Mouse (Mus musculus) gastrocnemius, postnatal 36 days (tissue): ENCODE measurements around the gene Grm3. TPM values are rescaled to one million over a fixed set of nuclear protein-coding genes. Genes with fewer than 3 reads are reported as not detected.

Experiments
- DNase-seq, 2 experiments: peaks; one replicate each; pipeline ENCODE4 v3.0.0; 2022
- intact Hi-C: fragments of 180-260 bp; cut with DNase I; formaldehyde crosslinking; loops from one replicate; pipeline ENCODE4 v1.15.1; 2025
- total RNA-seq, 2 experiments: library from RNA; stranded (reverse); gene quantifications; 2 replicates each; pipeline ENCODE4 v1.2.3; 2021

Gene Grm3
- total RNA-seq, 2 experiments from 2014 or later: not detected

DNA sequence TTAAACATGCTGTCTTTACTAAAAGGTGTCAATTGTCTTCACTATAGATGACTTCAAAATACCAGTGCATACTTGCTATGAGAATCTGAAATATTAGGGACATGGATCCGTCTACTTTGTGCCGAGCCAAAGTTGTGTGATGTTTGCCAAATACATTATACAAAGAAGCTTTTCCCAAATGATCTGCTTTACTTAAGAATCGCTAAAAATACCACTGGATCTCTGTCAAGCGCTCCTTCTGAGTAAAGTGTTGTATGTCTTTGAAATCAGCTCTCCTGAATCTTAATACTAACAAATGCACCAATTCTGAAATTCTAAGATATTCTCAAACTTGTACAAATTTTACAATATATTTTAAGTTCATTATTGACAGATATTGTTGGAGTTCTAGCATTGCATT is 100.6 kb downstream of the Grm3 start:
- no peak for DNase-seq
- intact Hi-C loops: no loop called here

DNA sequence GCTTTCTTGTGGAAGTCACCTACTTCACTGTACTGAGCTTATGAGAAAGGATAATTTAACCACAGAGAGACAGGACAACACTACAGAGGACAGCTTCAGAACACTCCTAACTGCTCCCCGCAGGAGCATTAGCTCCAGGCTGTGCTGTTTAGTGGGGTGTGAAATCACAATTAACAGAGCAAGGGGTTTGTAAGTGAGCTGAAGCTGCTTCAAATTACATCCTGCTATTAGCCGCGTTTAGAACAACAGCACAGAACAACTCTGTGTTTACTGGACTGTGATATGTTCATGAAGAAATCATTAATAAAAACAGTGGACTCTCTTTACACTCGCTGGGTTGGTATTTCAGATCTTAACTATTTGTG is 101.9 kb downstream of the Grm3 start:
- DNase-seq: no peak
- intact Hi-C loops: no loop called here

DNA sequence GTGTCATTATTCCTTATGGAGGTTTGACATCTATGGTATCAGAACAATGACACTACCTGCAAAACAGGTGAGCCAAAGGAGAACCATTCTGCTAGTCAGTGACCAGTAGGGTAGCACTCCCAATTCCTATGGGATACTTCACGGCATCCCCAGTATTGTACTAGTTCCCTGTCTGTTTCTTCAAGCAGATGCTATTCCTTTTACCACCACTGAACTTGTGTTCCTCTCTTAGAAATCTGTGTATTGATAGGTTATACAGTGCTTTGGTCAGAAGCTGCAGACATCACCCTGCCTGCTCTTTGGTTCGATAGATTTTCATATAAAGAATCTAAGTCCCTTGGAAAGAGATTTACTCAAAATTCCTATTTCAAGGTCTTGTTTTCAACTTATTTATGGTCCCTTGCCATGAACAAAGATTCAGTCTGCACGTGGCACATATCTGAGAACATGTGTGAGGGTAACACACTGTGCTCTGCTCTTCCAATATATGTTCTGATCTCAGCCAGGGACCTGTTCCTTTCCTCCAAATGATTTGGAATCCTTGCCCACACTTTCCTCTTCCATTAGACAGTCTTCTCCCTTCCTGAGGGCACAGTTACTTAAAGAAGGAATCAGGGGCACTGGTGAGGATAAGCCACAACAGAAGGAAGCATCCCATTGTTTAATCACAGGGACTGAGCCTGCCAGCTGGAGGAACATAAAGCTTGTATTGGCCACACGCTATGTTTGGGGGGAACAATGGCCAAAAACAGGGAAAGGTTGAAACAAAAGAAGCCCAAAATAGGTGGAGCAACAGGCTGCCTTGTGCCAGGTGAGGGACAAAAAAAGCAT is 102.5 kb downstream of the Grm3 start:
- intact Hi-C loops: no loop called here
- DNase-seq: no peak

DNA sequence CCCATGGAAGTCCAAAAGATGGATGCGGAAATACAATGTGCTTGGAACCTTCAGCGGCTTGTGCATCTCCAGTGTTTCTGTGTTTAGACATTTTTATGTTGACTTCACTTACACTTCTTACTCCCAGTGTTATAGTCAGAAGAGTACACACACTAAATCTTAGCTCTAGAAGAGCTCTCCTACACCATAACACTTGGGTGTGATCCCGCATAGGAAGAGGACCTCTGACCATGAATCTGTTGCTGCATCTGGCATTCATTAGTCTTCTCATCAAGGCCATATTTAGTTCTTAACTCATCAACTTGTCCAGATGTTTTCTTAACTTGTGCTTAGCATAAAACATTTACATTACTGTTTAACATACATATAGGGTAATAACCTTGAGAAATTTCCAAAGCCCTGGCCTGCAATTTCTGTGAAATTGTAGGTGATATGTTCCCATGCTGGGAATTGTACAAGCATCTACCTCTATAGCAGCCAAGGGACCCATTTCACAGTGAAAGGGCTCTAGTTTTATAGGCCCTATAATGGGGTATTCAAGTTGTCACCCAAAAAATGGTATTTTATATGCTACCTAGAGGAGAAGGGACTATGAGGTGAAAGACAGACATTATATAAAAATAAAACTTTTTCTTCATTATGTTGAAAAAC is 103.4 kb downstream of the Grm3 start:
- intact Hi-C loops: no loop called here
- DNase-seq: no peak

DNA sequence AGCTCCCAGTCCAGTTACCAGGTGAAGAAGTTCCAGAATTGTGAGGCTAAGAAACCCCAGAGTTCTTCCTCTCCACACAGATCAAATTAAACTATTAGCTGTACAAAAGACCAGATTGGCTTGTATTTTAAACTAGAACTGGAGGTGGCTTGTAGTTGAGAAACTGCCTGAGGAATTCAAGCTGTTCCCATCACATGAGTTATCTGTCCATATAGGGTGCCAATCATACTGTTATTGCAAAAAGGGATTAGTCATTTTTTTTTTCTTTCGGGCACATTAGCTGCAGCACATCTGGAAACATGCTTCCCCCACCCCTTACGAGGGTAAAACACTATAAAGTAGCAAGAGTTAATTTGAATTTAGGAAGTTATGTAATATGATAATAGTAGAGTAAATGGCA is 145.9 kb downstream of the Grm3 start:
- no peak for DNase-seq
- intact Hi-C loops: no loop called here

DNA sequence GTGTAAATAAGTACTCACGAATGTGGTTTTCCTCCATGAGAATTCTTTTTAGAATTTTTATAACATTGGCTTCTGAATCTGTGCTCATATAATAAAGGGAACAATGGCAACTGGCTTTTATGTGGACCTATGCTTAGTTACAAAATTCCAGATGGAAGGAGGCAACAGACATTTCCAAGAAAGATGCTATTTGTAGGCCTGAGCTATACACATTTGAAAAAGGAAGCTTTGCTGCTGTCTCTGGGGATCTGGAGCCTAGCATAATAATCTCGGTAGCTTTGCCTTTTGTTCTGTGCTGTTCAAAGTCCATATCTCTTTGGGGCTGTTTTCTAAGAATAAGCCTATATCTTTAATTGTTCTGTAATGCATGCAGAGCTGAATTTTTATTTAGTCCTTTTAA is 146.4 kb downstream of the Grm3 start:
- no peak for DNase-seq
- intact Hi-C loops: no loop called here

DNA sequence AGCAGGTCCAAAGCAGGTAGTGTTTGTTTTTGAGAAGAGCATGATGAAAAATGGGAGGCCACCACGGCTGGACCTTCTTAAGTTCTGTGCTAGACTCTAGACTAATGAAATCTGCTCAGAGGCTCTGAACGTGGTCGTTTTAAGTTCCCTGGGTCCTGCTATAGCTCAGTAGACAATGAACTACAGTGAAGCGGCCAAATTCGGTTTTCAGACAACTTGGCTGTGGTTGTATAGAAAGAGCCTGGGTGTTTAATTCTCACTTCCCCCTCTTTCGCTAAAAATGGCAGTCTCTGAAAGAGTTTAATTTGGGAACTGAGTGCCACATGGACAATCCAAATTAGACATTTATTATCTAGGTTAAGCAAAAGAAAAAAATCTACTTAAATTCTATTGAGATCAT is 154.0 kb downstream of the Grm3 start:
- intact Hi-C loops: no loop called here

DNA sequence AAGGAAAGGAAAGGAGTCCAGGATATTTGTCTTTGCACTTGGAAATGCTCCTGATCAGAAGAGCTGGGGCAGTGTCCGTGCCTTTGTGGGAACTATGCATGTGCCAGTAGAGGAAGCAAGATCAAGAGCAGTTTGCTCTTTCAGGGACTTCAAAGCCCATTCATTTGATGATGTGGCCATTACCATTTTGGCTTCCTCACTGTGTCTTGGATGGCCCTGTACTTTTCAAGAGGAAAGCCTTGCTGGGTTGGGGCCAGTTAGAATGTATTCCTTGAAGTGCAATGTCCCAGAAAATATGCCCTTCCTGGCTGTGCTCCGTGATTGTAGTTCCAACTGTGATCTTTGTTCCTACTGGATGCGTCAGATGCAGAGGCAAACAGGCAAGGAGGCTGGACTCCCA is 167.3 kb downstream of the Grm3 start:
- no peak for DNase-seq
- intact Hi-C loops: no loop called here

More for the DNA sequence above, 154.0 kb downstream of the Grm3 start:
- no peak for DNase-seq

DNA sequence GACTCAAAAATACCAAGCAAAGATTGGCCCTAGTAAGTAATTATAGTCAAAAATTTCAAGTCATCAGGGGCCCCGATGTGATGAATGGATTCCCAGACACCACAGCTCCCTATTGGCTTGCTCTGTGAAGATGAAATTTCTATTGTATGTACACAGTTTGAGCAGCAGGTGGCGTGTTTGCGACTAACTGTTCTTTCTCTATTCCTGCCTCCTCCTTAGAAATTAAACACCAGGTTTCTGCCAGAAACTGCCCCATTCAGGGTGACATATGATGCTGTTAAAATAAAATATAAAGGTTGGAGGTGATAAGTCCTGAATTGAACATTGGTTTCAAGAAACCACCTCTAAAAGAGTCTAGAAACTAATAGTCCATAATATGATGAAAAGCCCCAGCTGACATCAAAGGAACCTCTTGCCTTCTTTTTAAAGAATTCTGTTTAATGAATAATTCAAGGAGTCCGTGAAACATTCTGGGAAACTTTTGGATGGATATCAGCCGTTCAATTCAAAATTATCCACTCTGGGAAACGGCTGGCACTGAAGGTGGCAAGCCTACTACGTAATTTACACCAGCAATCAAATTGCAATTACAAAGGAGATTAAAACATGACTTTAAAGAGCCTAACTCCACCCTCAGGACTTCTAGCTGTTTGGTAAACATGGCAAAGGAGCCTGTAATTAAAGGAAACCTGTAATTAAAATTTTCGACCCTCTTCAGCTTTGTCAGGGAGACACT is 184.0 kb downstream of the Grm3 start:
- DNase-seq: no peak
- intact Hi-C loops: no loop called here

DNA sequence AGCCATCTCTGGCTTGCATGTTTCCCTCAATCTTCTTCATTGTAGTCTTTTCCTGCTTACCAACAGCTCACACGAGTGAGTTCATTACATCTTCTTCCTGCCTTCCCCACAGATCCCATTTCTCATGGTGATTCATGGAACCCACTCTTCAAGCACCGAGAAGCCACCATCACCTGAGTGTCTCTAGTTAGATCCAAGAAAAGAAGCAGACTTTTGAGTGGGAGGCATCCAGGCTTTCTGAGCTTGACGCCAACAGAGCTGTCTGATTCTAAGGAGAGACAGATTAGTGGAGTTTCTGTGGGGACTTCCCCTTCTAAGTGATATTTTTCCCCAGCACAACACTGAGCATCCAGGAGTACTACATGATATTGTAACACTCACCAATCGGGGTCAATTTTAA is 199.5 kb downstream of the Grm3 start:
- intact Hi-C loops: no loop called here
- DNase-seq: no peak

DNA sequence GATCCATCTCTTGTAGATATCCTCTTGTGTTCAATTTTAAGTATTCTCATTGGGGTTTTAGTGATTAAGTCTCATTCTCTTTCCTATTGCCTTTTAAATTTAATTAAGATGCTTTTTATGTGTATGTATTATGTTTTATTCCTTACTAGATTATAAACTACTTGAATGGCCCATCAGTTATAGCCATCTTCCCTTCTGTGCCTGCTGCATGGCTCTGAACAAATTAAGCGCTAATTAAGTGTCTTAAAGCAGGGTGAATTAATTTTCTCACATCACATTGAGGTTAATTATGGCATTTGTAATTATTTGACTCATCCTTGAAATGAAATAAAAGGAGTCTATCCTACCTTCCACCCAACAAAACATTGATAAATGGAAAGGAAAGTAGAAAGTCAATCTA is 213.9 kb downstream of the Grm3 start:
- intact Hi-C loops: no loop called here
- DNase-seq: no peak

DNA sequence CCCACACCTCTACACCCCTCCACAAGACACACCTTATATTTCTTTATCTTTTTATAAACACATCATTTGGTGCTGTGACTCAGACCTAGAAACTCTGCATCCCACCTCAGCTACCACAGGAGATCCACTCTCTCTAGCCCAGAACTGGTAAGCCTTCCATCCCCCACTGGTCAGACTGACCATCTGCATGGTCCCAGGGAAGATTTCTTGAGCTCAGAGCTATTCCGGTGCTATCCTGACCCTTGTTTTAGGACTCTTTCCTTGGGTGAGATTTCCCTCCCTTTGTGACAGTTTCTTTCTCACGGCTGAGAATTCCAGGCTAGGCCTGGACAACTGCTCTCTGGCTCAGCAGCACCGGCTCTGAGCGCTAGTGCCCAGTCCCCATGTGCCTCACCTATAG is 227.7 kb downstream of the Grm3 start:
- DNase-seq: no peak
- intact Hi-C loops: no loop called here

DNA sequence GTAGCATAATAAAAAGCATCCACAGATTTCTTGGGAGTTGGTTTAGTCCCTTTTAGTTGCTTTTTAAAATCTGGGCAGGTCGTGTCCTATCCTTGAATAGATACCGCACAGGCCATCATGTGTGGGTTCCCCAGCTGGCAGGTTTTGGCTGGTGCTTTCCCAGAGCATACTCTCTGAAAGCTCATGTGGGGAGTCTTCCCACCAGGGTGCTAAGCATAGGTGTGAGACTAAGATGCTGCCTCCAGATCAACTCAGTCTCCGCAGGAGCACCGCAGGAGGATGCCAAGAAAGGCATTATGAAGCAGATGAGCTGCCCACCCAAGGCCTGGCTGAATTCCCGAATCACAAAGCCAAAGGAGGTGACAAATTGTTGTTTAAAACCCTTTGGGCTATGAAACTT is 229.5 kb downstream of the Grm3 start:
- no peak for DNase-seq
- intact Hi-C loops: no loop called here

DNA sequence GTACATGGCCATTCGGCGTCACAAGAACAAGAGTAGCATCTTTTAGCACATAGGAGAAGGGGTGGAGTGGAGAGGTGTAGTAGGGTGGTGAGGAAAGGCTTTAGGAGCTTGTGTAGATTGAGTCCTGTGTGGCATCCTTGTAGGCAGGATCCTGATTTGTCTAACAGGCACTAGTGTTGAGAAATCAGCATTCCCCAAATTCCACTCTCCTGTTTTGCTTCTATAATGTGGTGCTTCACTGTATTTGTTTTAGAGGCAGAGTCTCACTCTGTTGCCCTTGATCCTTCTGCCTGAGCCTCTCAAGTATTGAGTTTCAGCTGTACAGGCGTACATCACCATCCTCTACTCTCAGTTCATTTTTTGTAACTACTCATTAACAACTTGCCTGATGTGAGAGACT is 247.4 kb downstream of the Grm3 start:
- intact Hi-C loops: no loop called here
- no peak for DNase-seq

DNA sequence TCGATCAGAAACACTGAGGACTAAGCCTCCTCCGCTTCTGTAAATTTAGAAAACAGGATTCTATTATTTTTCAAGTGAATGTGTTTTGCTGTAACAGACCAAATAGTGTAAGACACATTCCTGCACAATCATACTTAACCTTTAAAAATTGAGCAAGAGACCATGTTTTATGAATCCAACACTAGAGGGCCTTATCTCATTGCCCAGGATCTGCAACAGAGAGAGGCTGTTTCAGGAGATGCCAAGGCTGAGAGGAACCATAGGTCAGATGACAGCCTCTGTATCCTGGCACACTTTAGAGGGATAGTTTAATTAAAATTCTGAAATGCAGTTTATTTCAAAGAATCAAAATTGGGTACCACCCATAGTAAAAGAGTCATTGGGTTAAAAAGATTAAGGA is 271.7 kb downstream of the Grm3 start:
- intact Hi-C loops: no loop called here
- DNase-seq: no peak

DNA sequence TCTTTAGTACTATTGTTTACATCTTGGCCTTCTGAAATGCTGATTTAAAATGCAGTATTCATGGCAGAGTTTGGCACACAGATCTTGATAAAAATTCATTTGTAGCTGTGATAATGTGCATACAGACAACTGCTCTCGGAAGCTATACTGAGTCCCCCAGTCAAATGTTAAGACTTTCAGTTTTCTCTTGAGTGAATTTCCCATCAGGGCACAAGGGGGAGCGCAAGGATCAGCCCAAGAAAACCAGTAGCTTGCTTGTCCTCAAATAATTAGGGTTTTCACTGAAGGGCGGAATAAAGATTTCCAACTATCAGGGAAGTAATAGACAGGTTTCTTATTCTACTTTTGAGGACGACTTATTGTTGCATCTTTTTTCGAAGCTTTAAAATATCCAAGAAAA is 275.4 kb downstream of the Grm3 start:
- intact Hi-C loops: no loop called here
- DNase-seq: no peak

DNA sequence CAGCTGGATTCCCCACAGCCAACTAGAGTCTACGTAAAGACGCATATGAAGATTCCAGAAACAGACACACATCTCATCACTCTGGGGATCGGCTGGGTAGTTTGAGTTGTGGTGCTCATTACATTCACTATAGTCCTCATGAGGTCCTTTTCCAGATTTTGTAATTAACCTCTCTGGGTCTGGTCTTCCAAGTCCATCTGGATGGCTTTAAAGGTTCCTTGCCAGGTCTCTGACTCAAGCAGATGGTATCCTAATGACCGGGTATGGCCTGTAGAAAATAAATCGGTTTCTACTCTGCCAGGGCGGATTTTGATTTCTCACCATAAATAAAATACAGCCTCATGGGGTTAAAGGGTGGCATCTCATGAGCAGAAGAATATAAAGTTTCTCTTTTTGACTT is 276.0 kb downstream of the Grm3 start:
- no peak for DNase-seq
- intact Hi-C loops: no loop called here

DNA sequence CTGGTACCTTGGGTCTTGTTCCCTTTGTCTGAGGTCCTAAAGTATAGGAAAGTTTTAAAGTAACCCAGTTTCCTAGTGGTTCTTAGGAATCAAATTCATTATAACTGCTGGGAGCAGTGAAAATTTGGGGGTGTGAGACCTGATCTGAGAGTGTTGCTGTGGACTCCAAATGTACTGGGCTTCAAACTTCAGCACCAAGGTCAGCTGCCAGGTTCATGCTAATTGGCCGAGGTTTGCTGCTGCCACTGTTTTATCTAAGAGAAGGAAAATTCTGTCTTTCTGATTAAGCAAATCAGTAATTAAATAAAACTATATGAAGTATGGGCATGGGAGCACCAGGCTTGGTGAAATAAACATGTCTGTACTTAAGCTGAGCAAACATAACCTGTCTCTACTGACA is 278.8 kb downstream of the Grm3 start:
- no peak for DNase-seq
- intact Hi-C loops: no loop called here
